Mouse (Mus musculus) liver, embryonic 14 days (tissue): ENCODE results near the gene Rag1. TPM values are rescaled to one million over a fixed set of nuclear protein-coding genes. Genes with fewer than 3 reads are reported as not detected.

Experiments used
- polyA plus RNA-seq: library from polyadenylated mRNA; depleted of rRNA; stranded (reverse); fragments of >200 nt; gene quantifications from 2 replicates; pipeline ENCODE4 v1.2.3, GENCODE M21; 2012; rRNA removed

Rag1 gene
- 0.18 and 0.31 TPM in 2 replicates for polyA plus RNA-seq

GRCm38 (mm10) chr2:101649114-101649671 is at the start of gene Rag1, which contains the start of gene B230118H07Rik:
TSS of gene Rag1 (minus strand) at chr2:101649501.
TSS of gene B230118H07Rik (minus strand) at chr2:101649532.

GRCm38 (mm10) chr2:101678236-101679021 is 29.1 kb upstream of the Rag1 start, which contains the start of gene Traf6:
TSS of gene Traf6 (plus strand) at chr2:101678429.

DNA sequence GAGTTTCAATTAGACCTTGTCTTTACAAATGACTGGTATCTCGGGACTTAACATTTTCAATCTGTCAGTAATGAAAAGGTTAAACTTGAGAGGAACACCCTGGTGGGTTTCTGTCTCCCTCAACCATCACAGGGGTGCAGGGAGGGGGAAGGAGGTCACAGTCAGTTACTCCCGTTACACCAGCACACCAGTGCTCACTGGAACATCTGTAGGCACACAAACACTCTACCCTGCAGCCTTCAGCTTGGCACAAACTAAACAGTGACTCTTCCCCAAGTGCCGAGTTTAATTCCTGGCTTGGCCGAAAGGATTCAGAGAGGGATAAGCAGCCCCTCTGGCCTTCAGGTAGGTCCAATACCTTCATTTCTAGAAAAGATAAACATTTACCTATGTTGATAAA is 24.8 kb downstream of the Rag1 start, which contains the start of gene Rag2:
Gene Rag2 (plus strand): TSS at position 193 of the 400 bp plus-strand sequence.

Other genes starting within 250 kb of the Rag1 start
- gene Rag2, start 24.8 kb downstream of the Rag1 start, polyA plus RNA-seq, result 0.10 and 0.22 TPM in 2 replicates
- gene B230118H07Rik, start within 50 bp of the Rag1 start, polyA plus RNA-seq, result 7.0 and 7.6 TPM in 2 replicates
- 3.1 and 3.6 TPM in 2 replicates for gene Traf6, start 28.9 kb upstream of the Rag1 start, polyA plus RNA-seq
- gene Prr5l, start 233.5 kb upstream of the Rag1 start, polyA plus RNA-seq, result 1.2 and 1.6 TPM in 2 replicates
- gene Commd9, start 236.7 kb upstream of the Rag1 start, polyA plus RNA-seq, result 22.2 and 29.3 TPM in 2 replicates